Mouse (Mus musculus) brain, embryonic 14.5 days (tissue): ENCODE data around the gene Eid1.

ENCODE experiments used
- CTCF ChIP-seq: fragments of 200-500 bp; IDR thresholded peaks from 2 replicates; pipeline ENCODE4 v1.5.1; 2012; ENCODE audit warnings: inconsistent platforms, mild to moderate bottlenecking, moderate library complexity, borderline replicate concordance; ENCODE audit not compliant: insufficient read depth, insufficient read length; ENCODE audit errors: extremely low read depth
- POLR2A ChIP-seq: fragments of 200-500 bp; IDR thresholded peaks from 2 replicates; pipeline ENCODE4 v1.6.1; 2012; ENCODE audit warnings: mild to moderate bottlenecking, inconsistent platforms, borderline replicate concordance; ENCODE audit not compliant: poor library complexity, insufficient read depth, insufficient read length, severe bottlenecking; ENCODE audit errors: extremely low read depth

DNA sequence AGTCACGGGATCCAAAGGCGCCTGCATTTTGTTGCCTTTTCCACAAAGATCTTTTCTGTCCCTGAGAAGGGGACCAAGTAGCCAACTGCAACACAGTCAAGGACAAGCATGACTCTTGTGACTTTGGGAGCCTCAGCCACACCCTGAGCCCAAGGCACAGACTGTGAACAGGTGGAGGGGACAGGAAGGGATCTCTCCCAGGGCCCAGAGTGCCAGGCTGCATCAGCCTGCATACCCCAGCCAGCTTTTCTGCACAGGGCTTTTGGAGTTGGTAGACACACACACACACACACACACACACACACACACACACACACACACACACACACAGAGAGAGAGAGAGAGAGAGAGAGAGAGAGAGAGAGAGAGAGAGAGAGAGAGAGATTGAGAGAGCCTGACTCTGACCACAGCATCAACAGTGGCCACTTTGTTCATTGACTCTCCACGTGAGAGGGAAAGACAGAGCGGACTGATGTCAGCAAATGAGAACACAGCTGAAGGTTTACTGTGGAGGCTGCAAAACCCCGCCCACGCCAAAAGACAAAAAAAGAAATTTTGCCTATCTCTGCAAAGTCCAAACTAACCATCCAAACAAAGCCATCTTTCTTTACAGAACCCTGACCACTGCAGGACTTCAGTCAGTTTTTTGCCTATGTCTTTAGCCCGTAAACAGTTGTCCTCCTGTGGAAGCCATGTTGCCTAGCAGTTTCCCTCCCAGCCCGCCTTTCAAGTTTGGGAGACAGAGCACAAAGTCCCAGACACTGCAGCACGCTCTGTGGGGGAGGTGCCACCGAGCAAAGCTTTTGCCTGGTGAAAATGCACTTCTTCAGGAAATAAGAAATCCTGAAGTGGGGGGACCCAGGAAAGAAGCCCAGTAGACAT is 11.9 kb downstream of the Eid1 start:
- TF ChIP-seq POLR2A (no peak), CTCF (no peak)
